Mouse (Mus musculus): ENCODE measurements around the gene Mbtps1. TPM values are rescaled to one million over a fixed set of nuclear protein-coding genes. Genes with fewer than 3 reads are reported as not detected.

The Mbtps1 gene
- total and polyA plus RNA-seq, 3 experiments = 33.1 to 59.9 TPM; not detected in 1

DNA sequence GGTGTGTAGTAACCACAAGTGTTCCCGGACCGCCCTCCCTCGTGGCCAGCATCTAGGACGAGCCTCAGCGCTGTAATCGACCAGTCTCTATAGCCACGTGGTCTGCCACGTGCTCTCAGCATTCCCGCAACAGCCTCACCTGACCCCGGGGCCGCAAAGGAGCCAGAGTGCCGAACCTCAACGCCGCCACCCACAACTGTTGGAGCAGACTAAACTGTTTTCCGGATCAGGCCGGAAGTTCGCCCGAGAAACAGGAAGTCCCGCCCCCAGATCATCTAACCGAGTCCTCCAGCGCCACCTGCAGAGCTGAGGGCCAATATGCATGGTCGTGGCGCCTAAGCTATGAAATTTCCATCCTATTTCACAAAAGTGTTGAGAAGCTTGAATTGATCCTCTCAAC, 46.5 kb upstream of the Mbtps1 start, which contains the start of gene Taf1c (continued):
- TF ChIP-seq USF1 (IDR thresholded peaks at IDR 0.05; ENCODE audit: low read depth, low read length) (peak; percentile 86), BHLHE40 (IDR thresholded peaks at IDR 0.05; ENCODE audit: borderline replicate concordance, low read depth, low read length) (peak; percentile 51; the same call in 1 of the 2 replicates), POLR2AphosphoS5 (IDR thresholded peaks at IDR 0.05; ENCODE audit: borderline replicate concordance, low read depth, low read length) (no peak), KAT2A (conservative IDR thresholded peaks at IDR 0.05; ENCODE audit: low read depth, low read length) (peak; percentile 54; the same call in 1 of the 2 replicates), MEF2A (IDR thresholded peaks at IDR 0.05; ENCODE audit: extremely low read depth, insufficient replicate concordance, low read depth, low read length, poor library complexity, severe bottlenecking) (no peak), TAL1 (IDR thresholded peaks at IDR 0.05; ENCODE audit: low read length) (no peak), MYC (IDR thresholded peaks at IDR 0.05; ENCODE audit: low read depth, low read length) (peak; percentile 100), NELFE (IDR thresholded peaks at IDR 0.05; ENCODE audit: low read depth, low read length) (peak; percentile 97), EP300 (IDR thresholded peaks at IDR 0.05; ENCODE audit: low read depth in 1 of 2, low read length in 2 of 2) (peak in 1 of 2 experiments; percentile 35; a peak in 1 of 4 replicates), HCFC1 (IDR thresholded peaks at IDR 0.05; ENCODE audit: low read depth, low read length) (peak; percentile 88), ELF1 (IDR thresholded peaks at IDR 0.05; ENCODE audit: low read depth, low read length) (peak; percentile 93), ZKSCAN1 (IDR thresholded peaks at IDR 0.05; ENCODE audit: low read depth, low read length) (no peak), MAX (IDR thresholded peaks at IDR 0.05; ENCODE audit: low read length) (peak; percentile 99), ETS1 (IDR thresholded peaks at IDR 0.05; ENCODE audit: low read depth, low read length) (peak; percentile 55; the same call in 1 of the 2 replicates), RAD21 (IDR thresholded peaks at IDR 0.05; ENCODE audit: low read depth, low read length) (peak; percentile 83), USF2 (IDR thresholded peaks at IDR 0.05; ENCODE audit: borderline replicate concordance in 1 of 2, insufficient read depth in 1 of 2, low read depth in 1 of 2, low read length in 2 of 2) (0 out of 4 replicates have a peak, but pooled peaks of 1 of the 2 experiments have one; percentile 43), CHD2 (IDR thresholded peaks at IDR 0.05; ENCODE audit: low read length) (no peak), TCF12 (IDR thresholded peaks at IDR 0.05; ENCODE audit: low read depth, low read length) (peak; percentile 68), CHD1 (IDR thresholded peaks at IDR 0.05; ENCODE audit: low read depth, low read length) (no peak)

DNA sequence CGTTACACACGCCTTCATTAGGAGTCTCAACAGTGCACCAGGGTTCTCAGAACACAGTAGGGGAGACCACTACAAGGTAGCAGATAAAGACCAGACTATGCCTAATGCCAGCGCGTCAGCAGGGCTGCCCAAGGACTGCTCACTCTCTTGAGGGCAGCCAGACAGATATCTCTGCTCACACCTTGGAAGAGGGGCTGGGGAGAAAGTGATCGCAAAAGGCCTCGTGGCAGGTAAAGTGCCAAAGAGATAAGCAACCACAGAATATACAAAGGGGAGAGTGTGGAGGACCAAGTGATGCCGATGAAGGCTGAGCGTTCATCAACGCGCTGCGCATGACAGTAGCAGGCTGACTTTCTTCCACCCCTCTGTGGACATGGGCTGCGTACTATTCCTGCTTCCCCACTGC, 45.9 kb upstream of the Mbtps1 start:
- DNase-seq (ENCODE audit: low read depth, low spot score) = peak; percentile 65
- peak; percentile 65 for TF ChIP-seq TAL1 (IDR thresholded peaks at IDR 0.05; ENCODE audit: low read length)
- TF ChIP-seq ZMIZ1 (IDR thresholded peaks at IDR 0.05; ENCODE audit: low read depth, low read length) = no peak
- no peak for TF ChIP-seq USF1 (IDR thresholded peaks at IDR 0.05; ENCODE audit: low read depth, low read length)
- TF ChIP-seq TBP (IDR thresholded peaks at IDR 0.05; ENCODE audit: low read depth, low read length) = 0 out of 2 replicates have a peak, but pooled peaks have one; percentile 12
- peak; percentile 60 for TF ChIP-seq GATA1 (IDR thresholded peaks at IDR 0.05; ENCODE audit: low read depth, low read length)
- TF ChIP-seq RCOR1 (IDR thresholded peaks at IDR 0.05; ENCODE audit: low read depth, low read length) = no peak
- TF ChIP-seq MAFK (IDR thresholded peaks at IDR 0.05; ENCODE audit: borderline replicate concordance, low read depth, low read length) = no peak
- peak; percentile 64 for TF ChIP-seq NRF1 (IDR thresholded peaks at IDR 0.05; ENCODE audit: insufficient read depth, low read depth, low read length, poor library complexity, severe bottlenecking)
- TF ChIP-seq MEF2A (IDR thresholded peaks at IDR 0.05; ENCODE audit: extremely low read depth, insufficient replicate concordance, low read depth, low read length, poor library complexity, severe bottlenecking) = no peak
- no peak for TF ChIP-seq MXI1 (IDR thresholded peaks at IDR 0.05; ENCODE audit: low read depth, low read length)
- TF ChIP-seq ETS1 (IDR thresholded peaks at IDR 0.05; ENCODE audit: low read depth, low read length) = no peak
- TF ChIP-seq EP300 (IDR thresholded peaks at IDR 0.05; ENCODE audit: low read depth in 1 of 2, low read length in 2 of 2) = peak in 1 of 2 experiments; percentile 43; a peak in 1 of 4 replicates
- TF ChIP-seq GABPA (IDR thresholded peaks at IDR 0.05; ENCODE audit: low read depth, low read length) = no peak
- TF ChIP-seq HCFC1 (IDR thresholded peaks at IDR 0.05; ENCODE audit: low read depth, low read length) = no peak
- peak; percentile 41; the same call in 1 of the 2 replicates for TF ChIP-seq TCF12 (IDR thresholded peaks at IDR 0.05; ENCODE audit: low read depth, low read length)
- TF ChIP-seq MYB (IDR thresholded peaks at IDR 0.05; ENCODE audit: low read depth, low read length) = no peak

More for the DNA sequence above, 45.9 kb upstream of the Mbtps1 start:
- Histone ChIP-seq H3K4me3 (ENCODE audit: control insufficient read depth in 1 of 2, insufficient read depth in 1 of 2, low read depth in 2 of 2, low read length in 2 of 2) (peak overlapping the region; percentile 83 to 84), H3K27ac (ENCODE audit: control insufficient read depth, low read depth, low read length) (peak overlapping the region; percentile 76), H3K27me3 (ENCODE audit: control insufficient read depth in 1 of 2, insufficient read depth in 2 of 2, low read length in 2 of 2) (no peaks in the 10 kb centered on the region), H3K9ac (ENCODE audit: control insufficient read depth, low read depth, low read length, poor library complexity, severe bottlenecking) (peak overlapping the region; percentile 78), H3K4me1 (ENCODE audit: control insufficient read depth in 1 of 2, insufficient read depth in 2 of 2, low read length in 2 of 2) (peaks cover 2 to 18% of the 10 kb centered on the region in 2 experiments; a peak in 3 of 4 replicates), H3K36me3 (ENCODE audit: control insufficient read depth in 1 of 2, insufficient read depth in 2 of 2, low read length in 2 of 2) (peaks cover 0 to 6% of the 10 kb centered on the region in 2 experiments; a peak in 1 of 4 replicates), H3K9me3 (replicated peaks; ENCODE audit: insufficient read depth, low read length) (no peaks in the 10 kb centered on the region), H3K79me2 (ENCODE audit: control insufficient read depth, insufficient read depth, low read length, poor library complexity) (peaks cover 16% of the 10 kb centered on the region)

Data from MEL (cell line).